Mouse (Mus musculus): ENCODE results near the gene Slc2a12.

Gene Slc2a12

DNA sequence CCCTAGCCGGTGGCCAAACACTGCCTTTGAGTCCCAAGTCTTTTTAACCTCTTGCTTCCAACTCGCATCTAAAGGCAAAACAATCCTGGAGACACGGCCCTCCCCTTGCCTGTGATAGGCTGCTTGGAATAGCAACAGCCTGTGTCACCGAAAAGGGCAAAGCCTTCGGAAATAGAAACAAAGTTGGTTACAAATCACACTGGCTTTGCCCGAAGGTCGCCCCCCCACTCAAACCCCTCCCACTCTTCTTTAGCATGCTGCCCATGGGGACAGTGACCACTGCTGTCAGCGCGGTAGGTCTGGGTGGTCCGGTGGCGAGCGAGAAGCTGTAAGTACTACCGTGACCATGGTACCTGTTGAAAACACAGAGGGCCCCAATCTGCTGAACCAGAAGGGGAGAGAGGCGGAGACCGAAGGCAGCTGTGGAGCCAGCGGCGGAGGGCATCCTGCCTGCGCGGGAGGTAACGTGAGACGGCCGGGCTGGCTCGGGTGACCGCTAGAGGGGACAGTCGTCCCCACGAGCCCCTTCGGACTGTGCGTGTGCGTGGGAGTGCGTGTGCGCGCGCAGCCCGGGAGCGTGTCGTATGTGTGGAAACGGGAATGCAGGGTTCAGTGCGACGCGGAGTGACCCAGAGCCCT, at the start of gene Slc2a12:
Gene Slc2a12 (plus strand): TSS at position 159 of the 639 bp plus-strand sequence.
- peak; percentile 50 to 74 for DNase-seq (ENCODE audit: low spot score in 2 of 2)

DNA sequence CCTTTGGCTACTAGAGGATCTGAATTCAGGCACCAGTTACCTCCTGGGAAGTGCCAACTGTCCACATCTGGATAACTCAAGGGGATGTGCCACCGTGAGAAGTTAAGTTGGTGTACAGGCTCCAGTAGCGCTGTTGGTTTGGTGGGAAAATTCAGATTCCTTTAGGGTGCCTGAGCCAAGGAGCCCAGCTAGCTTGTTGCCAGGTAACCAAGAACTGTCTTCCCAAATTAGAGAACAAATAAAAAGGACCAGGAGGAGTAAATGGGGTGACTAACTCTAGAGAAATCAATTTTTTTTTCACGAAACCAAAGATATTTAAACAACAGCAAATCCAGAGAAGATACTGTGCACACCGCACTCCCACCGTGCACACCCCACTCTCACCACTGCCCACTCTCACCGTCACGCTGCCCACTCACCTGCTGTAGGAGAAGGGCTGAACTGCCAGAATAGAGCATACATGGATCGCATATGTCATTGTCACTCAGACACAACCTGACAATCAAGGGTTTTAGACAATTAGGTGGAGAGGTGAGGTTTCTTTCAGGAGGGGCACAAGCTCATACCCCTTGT, 45.8 kb upstream of the Slc2a12 start:
- DNase-seq (ENCODE audit: low spot score in 2 of 2) = no peak

DNA sequence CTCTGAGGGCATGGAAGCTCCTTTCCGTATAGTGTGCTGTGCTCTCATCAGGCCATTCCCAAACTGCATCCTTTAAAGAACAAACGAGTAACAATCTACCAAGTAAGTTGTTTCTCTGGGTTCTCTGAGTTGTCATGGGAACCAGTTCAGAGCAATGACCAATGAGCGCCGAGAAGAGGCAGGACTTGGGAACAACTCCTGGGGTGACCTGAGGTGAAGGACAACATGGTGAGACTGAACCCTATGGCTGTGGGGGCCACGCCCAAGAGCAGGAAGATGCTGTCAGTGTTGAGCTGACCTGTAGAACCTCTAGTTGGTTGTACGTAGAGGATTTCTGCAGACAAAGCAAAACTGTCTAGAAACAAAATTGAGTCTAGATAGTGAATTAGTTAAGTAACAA, 43.8 kb upstream of the Slc2a12 start:
- DNase-seq (ENCODE audit: low spot score in 2 of 2) = no peak

- DNase-seq (ENCODE audit: low spot score in 2 of 2) = no peak
Observed at GRCm38 (mm10) chr10:22604801-22605200, 40.0 kb upstream of the Slc2a12 start.

- DNase-seq (ENCODE audit: low spot score in 2 of 2) = no peak
Observed at GRCm38 (mm10) chr10:22608273-22608672, 36.5 kb upstream of the Slc2a12 start.

GRCm38 (mm10) chr10:22608799-22609357, 35.9 kb upstream of the Slc2a12 start:
- DNase-seq (ENCODE audit: low spot score in 2 of 2) = no peak

- no peak for DNase-seq (ENCODE audit: low spot score in 2 of 2)
Observed at GRCm38 (mm10) chr10:22613301-22613700, 31.5 kb upstream of the Slc2a12 start.

DNA sequence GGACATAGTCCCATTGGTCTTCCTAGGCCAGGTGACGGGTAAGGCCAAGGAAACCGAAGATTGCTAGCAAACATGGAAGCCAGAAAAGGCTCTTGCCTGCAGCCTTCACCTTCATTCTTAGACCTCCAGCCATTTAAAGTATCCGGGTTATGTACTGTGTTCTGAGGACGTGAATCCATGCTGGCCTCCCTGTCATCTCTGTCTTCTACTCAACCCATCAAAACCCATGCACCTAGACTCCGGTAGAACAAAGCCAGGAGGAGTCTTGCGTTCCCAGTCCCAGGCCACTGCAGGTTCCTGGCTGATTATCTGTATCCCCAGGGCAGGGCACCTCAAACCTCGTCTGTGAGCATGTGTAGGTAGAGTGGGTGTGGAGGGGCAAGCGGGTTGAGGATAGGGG, 30.3 kb upstream of the Slc2a12 start:
- DNase-seq (ENCODE audit: low spot score in 2 of 2) = no peak

DNA sequence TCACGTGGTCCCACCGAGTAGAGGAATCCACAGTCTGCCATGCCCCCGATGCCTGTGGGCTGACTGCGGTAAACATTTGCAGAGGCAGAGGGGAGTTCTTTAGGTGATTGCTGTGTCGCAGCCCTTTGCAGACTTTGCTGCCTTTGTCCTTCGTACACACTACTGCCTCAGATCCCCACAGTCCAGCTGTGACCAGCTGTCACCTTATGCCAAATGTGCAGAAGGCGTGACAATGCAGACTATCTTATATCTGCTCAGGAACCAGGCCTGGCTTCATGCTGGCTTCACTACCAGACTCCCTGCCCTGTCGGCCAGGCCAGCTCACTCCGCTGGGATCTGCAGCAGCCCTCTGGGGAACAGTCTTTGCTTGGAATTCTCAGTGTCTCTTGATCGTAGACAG, 29.5 kb upstream of the Slc2a12 start:
- DNase-seq (ENCODE audit: low spot score in 2 of 2) = no peak

DNA sequence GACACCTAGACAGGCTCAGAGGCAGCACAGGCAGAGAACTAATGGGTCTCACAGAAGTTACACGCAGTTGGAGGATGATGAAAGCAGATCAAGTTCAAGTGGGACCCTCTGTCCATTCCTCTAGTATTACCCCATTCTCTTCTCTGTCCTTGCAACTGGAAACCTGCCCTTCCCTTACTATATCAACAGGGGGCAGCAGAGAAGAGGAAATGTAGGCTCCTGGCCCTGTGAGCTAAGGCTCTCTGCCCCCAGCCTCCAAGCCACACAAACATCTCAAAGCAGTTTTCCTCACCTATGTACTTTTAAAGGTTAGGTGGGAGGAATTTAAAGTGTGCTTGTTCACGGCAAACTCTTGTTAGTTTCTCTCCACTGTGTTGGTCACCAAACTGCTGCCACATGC, 26.0 kb upstream of the Slc2a12 start:
- DNase-seq (ENCODE audit: low spot score in 2 of 2) = no peak

DNA sequence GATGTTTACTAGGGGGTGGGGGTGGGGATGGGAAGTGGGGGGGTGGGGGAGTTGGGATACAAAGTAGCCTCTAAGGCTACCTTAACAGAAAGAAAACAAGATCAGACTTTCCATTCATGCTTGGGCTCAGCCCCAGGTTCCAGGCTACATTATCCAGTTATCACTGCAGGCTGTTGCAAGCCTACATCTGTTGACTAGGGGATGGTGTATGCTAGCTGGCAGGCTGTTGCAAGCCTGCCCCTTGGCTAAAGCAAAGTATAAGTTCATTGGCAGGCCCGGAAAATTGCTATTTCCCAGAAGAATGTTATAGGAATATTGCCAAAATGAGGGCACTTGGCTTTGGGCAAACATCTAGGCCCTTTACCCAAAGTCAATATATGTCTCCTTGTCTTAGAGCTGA, 16.0 kb upstream of the Slc2a12 start:
- DNase-seq (ENCODE audit: low spot score in 2 of 2) = no peak

GRCm38 (mm10) chr10:22631103-22631502, 13.7 kb upstream of the Slc2a12 start:
- no peak for DNase-seq (ENCODE audit: low spot score in 2 of 2)

GRCm38 (mm10) chr10:22631528-22631927, 13.3 kb upstream of the Slc2a12 start:
- DNase-seq (ENCODE audit: low spot score in 2 of 2) = no peak

- DNase-seq (ENCODE audit: low spot score in 2 of 2) = no peak
Observed at GRCm38 (mm10) chr10:22631956-22632355, 12.9 kb upstream of the Slc2a12 start.

DNA sequence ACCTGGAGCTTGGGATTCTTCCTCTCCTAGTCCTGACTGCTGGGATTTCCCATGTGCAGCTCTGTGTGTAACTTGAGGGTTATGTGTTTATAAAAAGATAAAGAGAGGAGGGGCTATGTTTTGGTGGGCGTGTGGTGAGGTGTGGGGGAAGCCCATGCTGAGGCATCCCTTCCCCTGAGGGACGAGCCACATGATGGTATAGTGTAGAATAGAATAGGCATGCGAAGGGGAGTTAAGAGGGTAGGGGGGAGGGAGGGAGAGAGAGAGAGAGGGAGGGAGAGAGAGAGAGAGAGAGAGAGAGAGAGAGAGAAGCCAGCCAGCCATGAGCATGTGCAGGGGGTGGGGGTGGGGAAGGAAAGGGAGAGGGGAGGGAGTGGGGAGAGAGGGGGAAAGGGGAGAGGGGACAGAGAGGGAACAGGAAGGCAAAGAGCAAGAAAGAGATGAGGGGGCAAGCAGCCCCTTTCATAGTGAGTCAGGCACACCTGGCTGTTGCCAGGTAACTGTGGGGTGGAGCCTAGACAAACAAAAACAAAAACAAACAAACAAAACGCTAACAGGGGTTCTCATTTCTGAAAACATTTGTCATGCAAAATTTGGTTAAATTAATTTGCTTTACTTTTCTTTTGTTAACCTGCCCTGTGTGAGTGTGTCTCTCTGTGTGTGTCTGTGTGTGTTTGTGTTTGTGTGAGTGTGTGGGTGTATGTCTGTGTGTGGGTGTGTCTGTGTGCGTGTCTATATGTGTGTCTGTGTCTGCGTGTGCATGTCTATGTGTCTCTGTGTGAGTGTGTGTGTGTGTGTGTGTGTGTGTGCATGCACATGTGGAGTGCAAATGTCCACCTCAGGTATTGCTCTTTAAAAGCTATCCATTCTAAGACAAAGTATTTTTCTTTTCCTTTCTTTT, 11.2 kb upstream of the Slc2a12 start:
- no peak for DNase-seq (ENCODE audit: low spot score in 2 of 2)

DNA sequence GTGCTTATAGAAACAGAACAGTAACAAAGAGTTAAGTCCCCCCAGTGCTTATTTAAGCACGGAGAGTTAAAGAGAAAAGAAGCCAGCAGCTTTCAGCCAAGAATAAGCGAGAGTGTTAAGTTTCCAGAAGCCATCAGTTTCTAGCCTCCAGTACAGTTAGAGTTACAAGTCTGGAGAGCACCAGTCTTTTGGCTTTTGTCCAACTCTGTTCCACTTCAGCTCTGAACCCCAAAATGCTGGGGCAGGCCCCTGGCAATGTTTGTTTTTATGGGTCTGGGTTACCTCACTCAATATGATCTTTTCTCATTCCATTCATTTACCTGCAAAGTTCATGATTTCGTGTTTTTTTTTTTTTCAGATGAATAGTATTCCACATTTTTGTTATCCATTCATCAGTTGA, 7.6 kb upstream of the Slc2a12 start:
- DNase-seq (ENCODE audit: low spot score in 2 of 2) = no peak

DNA sequence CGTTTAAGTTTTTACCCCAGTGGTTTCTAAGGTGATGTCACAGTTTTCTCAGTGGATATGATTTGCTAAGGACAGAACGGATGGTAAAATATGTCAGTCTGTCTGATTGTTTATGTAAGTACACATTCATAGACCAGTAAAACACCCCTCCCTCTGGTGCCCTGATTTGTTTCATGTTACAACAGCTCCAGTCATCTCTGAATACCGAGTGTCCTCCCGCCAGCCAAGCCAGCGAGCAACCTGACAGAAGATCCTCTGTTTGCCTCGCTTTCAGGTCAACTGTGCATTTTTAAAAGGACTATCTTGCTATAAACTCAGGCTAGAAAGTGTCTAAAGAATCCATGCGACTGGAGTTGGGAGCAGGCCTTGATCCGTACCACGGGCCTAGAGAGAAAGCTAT, 640 bp upstream of the Slc2a12 start:
- DNase-seq (ENCODE audit: low spot score in 2 of 2) = no peak

DNA sequence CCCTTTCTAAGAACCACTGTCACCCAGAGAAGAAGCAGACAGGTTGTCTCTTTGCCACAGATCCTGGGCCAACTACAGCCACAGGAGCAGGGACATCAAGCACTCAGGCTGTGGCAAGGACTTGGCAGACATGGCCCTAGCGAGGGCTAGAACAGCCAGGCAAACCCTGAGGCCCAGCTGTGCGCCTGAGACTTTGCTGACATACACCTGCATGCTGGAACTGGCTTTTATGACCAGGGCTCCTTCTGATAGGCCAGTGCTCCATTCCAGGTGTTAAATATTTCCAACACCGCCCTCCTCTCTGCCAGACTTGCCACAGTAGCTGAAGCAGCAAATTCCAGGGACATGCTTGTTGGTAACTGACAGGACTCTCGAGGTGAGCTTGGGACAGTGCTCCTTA, 3.9 kb downstream of the Slc2a12 start:
- DNase-seq (ENCODE audit: low spot score in 2 of 2) = no peak

DNA sequence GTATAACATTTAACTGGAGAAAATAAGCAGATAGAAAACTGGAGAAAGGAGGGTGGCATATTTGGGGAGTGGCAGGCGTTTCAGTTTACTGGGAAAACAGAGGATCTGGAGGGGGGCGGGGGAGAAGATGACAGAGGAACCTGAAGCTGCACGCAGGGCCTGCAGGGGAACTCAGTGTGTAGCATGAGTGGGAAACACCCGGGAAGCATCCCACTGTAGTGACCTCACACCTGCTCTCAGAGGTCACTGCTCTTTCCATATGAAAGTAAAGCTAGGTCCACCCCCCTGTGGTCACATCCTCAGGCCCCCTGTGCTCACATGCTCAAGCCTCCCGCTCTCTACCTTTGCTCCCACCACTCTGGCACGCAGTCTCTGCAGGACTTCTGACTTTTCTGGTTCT, 9.0 kb downstream of the Slc2a12 start:
- DNase-seq (ENCODE audit: low spot score in 2 of 2) = no peak

DNA sequence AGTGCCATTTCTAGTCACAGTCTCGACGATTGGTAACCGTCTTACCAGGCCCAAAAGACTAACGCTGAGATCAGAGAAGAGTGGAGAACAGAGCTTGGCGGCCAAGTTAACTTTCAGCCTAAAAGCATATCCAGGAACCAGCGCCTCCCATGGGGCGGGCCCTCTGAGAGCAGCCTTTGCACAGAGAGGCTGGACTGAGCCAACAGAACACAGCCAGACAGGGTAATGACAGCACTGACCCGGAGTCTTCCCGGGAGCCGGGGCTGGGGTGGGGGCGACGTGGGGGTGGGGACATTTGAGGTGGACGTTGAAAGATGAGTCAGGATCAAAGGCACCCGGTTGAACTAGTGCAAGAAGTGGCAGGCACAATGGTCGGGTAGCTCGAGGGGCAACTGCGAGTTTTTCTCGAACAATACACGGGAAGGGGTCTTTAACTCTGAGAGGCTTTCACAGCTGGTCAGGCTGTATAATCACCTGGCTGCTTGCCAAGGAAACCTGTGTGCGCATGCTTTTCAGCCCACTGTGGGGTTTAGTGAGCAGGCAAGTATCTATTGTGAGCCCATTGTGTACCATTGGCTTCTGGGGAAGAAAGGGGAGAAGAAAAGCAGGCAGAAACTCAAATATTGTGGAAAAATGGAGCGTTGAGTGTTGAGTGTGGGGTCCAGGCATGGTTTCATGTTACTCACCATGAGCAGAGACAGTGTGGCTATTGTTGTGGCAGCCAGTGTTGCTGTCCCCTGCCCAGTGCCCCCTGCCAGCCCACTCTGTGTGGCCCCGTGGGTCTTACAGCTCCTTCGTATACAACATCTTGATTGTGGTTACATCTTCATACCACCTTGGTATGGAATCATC, 13.9 kb downstream of the Slc2a12 start:
- peak in 1 of 2 experiments; percentile 46 for DNase-seq (ENCODE audit: low spot score in 2 of 2)

- DNase-seq (ENCODE audit: low spot score in 2 of 2) = no peak
Observed at GRCm38 (mm10) chr10:22659386-22659725, 14.5 kb downstream of the Slc2a12 start.
